Mouse (Mus musculus) spleen, adult 2 months (tissue): Measurements from ENCODE around the gene Ablim1.

ENCODE experiments used
- CTCF ChIP-seq: fragments of 200-500 bp; IDR thresholded peaks from 2 replicates; pipeline ENCODE4 v1.5.1; 2011; ENCODE audit warnings: mild to moderate bottlenecking, inconsistent platforms; ENCODE audit not compliant: insufficient read depth, insufficient read length, insufficient replicate concordance; ENCODE audit errors: extremely low read depth
- POLR2A ChIP-seq: fragments of 200-500 bp; IDR thresholded peaks from 2 replicates; pipeline ENCODE4 v1.6.1; 2011; ENCODE audit warnings: low read depth, low read length, inconsistent platforms

GRCm38 (mm10) chr19:57274286-57274685 lies 40.4 kb downstream of the Ablim1 start:
- no peak for TF ChIP-seq CTCF
- TF ChIP-seq POLR2A = no peak
